Mouse (Mus musculus) brain, embryonic 14.5 days (tissue): ENCODE data around the gene Fam114a2.

ENCODE experiments used
- CTCF ChIP-seq: fragments of 200-500 bp; IDR thresholded peaks from 2 replicates; pipeline ENCODE4 v1.5.1; 2012; ENCODE audit warnings: inconsistent platforms, mild to moderate bottlenecking, moderate library complexity, borderline replicate concordance; ENCODE audit not compliant: insufficient read depth, insufficient read length; ENCODE audit errors: extremely low read depth
- POLR2A ChIP-seq: fragments of 200-500 bp; IDR thresholded peaks from 2 replicates; pipeline ENCODE4 v1.6.1; 2012; ENCODE audit warnings: mild to moderate bottlenecking, inconsistent platforms, borderline replicate concordance; ENCODE audit not compliant: poor library complexity, insufficient read depth, insufficient read length, severe bottlenecking; ENCODE audit errors: extremely low read depth

DNA sequence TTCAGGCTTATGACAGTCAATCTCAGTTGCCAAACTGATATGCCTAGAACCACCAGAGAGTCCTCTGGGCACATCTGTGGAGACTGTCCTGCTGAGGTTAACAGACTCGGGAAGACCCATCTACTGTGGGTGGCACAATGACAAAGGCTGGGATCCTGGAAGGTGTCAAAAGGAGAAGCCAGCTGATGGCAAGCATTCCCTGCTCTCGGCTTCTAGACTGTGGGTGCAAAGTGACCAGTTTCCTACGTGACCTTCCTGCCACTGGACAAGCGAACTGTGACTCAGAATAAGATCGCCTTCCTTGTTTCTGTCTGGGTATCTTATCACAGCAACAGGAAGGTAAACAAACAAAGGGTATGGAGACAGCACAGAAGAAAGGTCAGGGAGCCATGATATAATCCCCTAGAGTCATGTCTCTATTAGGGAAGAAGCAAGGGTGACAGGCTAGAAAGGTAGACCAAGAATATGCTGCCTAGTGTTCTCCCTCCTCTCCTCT, 1.4 kb downstream of the Fam114a2 start:
- no peak for TF ChIP-seq POLR2A
- TF ChIP-seq CTCF: no peak
